Mouse (Mus musculus): ENCODE measurements around the gene Corin. TPM values are rescaled to one million over a fixed set of nuclear protein-coding genes. Genes with fewer than 3 reads are reported as not detected.

Corin gene
- polyA plus RNA-seq, 1 experiment from 2014 or later = 5.0 TPM

- H3K27ac ChIP-seq (replicated peaks) = no peak overlapping the region
- DNase-seq (ENCODE audit: low spot score) = no peak
- 92% methylated on average over 7 of the region's 7 CpGs for whole genome bisulfite sequencing
- H3K9me3 ChIP-seq (replicated peaks) = no peaks in the 10 kb centered on the region
- no peak overlapping the region for H3K4me3 ChIP-seq
- H3K27me3 ChIP-seq (ENCODE audit: low read depth, poor library complexity, severe bottlenecking) = no peaks in the 10 kb centered on the region
- H3K36me3 ChIP-seq = peaks cover 16% of the 10 kb centered on the region
- peaks cover 11% of the 10 kb centered on the region for H3K4me1 ChIP-seq
Measured at GRCm38 (mm10) chr5:72266955-72267535, 237.2 kb downstream of the Corin start.

- no peak overlapping the region for H3K27ac ChIP-seq (replicated peaks)
- WGBS = 75% methylated on average over 15 of the region's 15 CpGs
- no peaks in the 10 kb centered on the region for H3K27me3 ChIP-seq (ENCODE audit: low read depth, poor library complexity, severe bottlenecking)
- H3K36me3 ChIP-seq = peaks cover 20% of the 10 kb centered on the region
- DNase-seq (ENCODE audit: low spot score) = no peak
- no peak overlapping the region for H3K4me3 ChIP-seq
- peaks cover 11% of the 10 kb centered on the region for H3K4me1 ChIP-seq
- no peaks in the 10 kb centered on the region for H3K9me3 ChIP-seq (replicated peaks)
Measured at GRCm38 (mm10) chr5:72264195-72264751, 240.0 kb downstream of the Corin start.

- H3K9me3 ChIP-seq (replicated peaks) = no peaks in the 10 kb centered on the region
- no peak for DNase-seq (ENCODE audit: low spot score)
- peaks cover 9% of the 10 kb centered on the region for H3K36me3 ChIP-seq
- no peak overlapping the region for H3K4me3 ChIP-seq
- H3K4me1 ChIP-seq = peaks cover 11% of the 10 kb centered on the region
- 90% methylated on average over 3 of the region's 3 CpGs for WGBS
- no peaks in the 10 kb centered on the region for H3K27me3 ChIP-seq (ENCODE audit: low read depth, poor library complexity, severe bottlenecking)
- no peak overlapping the region for H3K27ac ChIP-seq (replicated peaks)
Measured at GRCm38 (mm10) chr5:72261802-72262324, 242.4 kb downstream of the Corin start.

- Histone ChIP-seq H3K4me1 (peaks cover 7% of the 10 kb centered on the region), H3K4me3 (no peak overlapping the region), H3K27me3 (ENCODE audit: low read depth, poor library complexity, severe bottlenecking) (no peaks in the 10 kb centered on the region), H3K27ac (replicated peaks) (no peak overlapping the region), H3K9me3 (replicated peaks) (no peaks in the 10 kb centered on the region), H3K36me3 (peaks cover 13% of the 10 kb centered on the region)
- 81% methylated on average over 3 of the region's 3 CpGs for WGBS
- DNase-seq (ENCODE audit: low spot score) = no peak
Measured at GRCm38 (mm10) chr5:72259298-72259621, 245.0 kb downstream of the Corin start.

- Histone ChIP-seq H3K27me3 (ENCODE audit: low read depth, poor library complexity, severe bottlenecking) (no peaks in the 10 kb centered on the region), H3K36me3 (peaks cover 12% of the 10 kb centered on the region), H3K4me3 (no peak overlapping the region), H3K27ac (replicated peaks) (no peak overlapping the region), H3K4me1 (0 out of 2 replicates have a peak, but pooled peaks cover under 1% of the 10 kb centered on the region), H3K9me3 (replicated peaks) (no peaks in the 10 kb centered on the region)
- WGBS = 90% methylated on average over 17 of the region's 17 CpGs
- no peak for DNase-seq (ENCODE audit: low spot score)
Measured at GRCm38 (mm10) chr5:72258409-72259297, 245.6 kb downstream of the Corin start.

- DNase-seq (ENCODE audit: low spot score) = no peak
- peaks cover 12% of the 10 kb centered on the region for H3K36me3 ChIP-seq
- H3K9me3 ChIP-seq (replicated peaks) = no peaks in the 10 kb centered on the region
- no peaks in the 10 kb centered on the region for H3K4me1 ChIP-seq
- WGBS = 91% methylated on average over 10 of the region's 10 CpGs
- no peaks in the 10 kb centered on the region for H3K27me3 ChIP-seq (ENCODE audit: low read depth, poor library complexity, severe bottlenecking)
- H3K27ac ChIP-seq (replicated peaks) = no peak overlapping the region
- no peak overlapping the region for H3K4me3 ChIP-seq
Measured at GRCm38 (mm10) chr5:72257084-72257483, 247.2 kb downstream of the Corin start.

- Histone ChIP-seq H3K4me1 (no peaks in the 10 kb centered on the region), H3K36me3 (0 out of 2 replicates have a peak, but pooled peaks cover 7% of the 10 kb centered on the region)
- WGBS = 94% methylated on average over 10 of the region's 10 CpGs
Measured at GRCm38 (mm10) chr5:72254958-72255357, 249.3 kb downstream of the Corin start.

GRCm38 (mm10) chr5:72250180-72250579, 254.1 kb downstream of the Corin start:
- peaks cover 18% of the 10 kb centered on the region for H3K36me3 ChIP-seq
- no peak overlapping the region for H3K27ac ChIP-seq (replicated peaks)
- no peak overlapping the region for H3K4me3 ChIP-seq
- no peak for DNase-seq (ENCODE audit: low spot score)
- no peaks in the 10 kb centered on the region for H3K9me3 ChIP-seq (replicated peaks)
- H3K4me1 ChIP-seq = no peaks in the 10 kb centered on the region
- WGBS = 93% methylated on average over 1 of the region's 1 CpGs
- H3K27me3 ChIP-seq (ENCODE audit: low read depth, poor library complexity, severe bottlenecking) = no peaks in the 10 kb centered on the region

More at GRCm38 (mm10) chr5:72254958-72255357, 249.3 kb downstream of the Corin start:
- Histone ChIP-seq H3K4me3 (no peak overlapping the region), H3K27me3 (ENCODE audit: low read depth, poor library complexity, severe bottlenecking) (no peaks in the 10 kb centered on the region), H3K27ac (replicated peaks) (no peak overlapping the region), H3K9me3 (replicated peaks) (no peaks in the 10 kb centered on the region)
- DNase-seq (ENCODE audit: low spot score) = no peak

Other genes with a start within 250 kb of the Corin start
- gene Nfxl1, start 55.2 kb upstream of the Corin start, polyA plus RNA-seq (2016; fragmentation: Nextera tagmentation; extraction: Ambion mirVana) = 17.8 and 20.4 TPM in 2 replicates
- gene Zar1, start 76.8 kb upstream of the Corin start, polyA plus RNA-seq (2016; fragmentation: Nextera tagmentation; extraction: Ambion mirVana) = 0.54 and 1.2 TPM in 2 replicates
- gene Gm5868, start 83.1 kb upstream of the Corin start, polyA plus RNA-seq (2016; fragmentation: Nextera tagmentation; extraction: Ambion mirVana) = 3.7 and 6.3 TPM in 2 replicates
- not detected in 2 replicates for gene Cnga1, start 139.8 kb upstream of the Corin start, polyA plus RNA-seq (2016; fragmentation: Nextera tagmentation; extraction: Ambion mirVana)
- 0.48 and 0.51 TPM in 2 replicates for gene Nipal1, start 143.3 kb upstream of the Corin start, polyA plus RNA-seq (2016; fragmentation: Nextera tagmentation; extraction: Ambion mirVana)
- gene Txk, start 248.3 kb upstream of the Corin start, polyA plus RNA-seq (2016; fragmentation: Nextera tagmentation; extraction: Ambion mirVana) = 0.06 TPM in 1 of 2 replicates, not detected in the other